Mouse (Mus musculus) adrenal gland, adult 18-20 months (tissue): ENCODE results near the gene Kansl1. TPM values are rescaled to one million over a fixed set of nuclear protein-coding genes. Genes with fewer than 3 reads are reported as not detected.

Experiments
- DNase-seq, 2 experiments: peaks; one replicate each; pipeline ENCODE4 v3.0.0; 2021 to 2022; ENCODE audit warnings: low spot score in 2 of 2
- total RNA-seq, 2 experiments: library from RNA; stranded (reverse); gene quantifications; 1 replicate in 1 of 2; 2 replicates in 1 of 2; pipeline ENCODE4 v1.2.3; 2021

Gene Kansl1
- total RNA-seq, 2 experiments from 2014 or later = 49.9 to 52.7 TPM

GRCm38 (mm10) chr11:104440521-104441474 lies 27.9 kb downstream of the Kansl1 start:
- DNase-seq = no peak

GRCm38 (mm10) chr11:104439703-104440102 lies 29.0 kb downstream of the Kansl1 start:
- DNase-seq = no peak

- DNase-seq = no peak
Observed at GRCm38 (mm10) chr11:104438450-104438849, 30.2 kb downstream of the Kansl1 start.

GRCm38 (mm10) chr11:104436394-104436954 lies 32.2 kb downstream of the Kansl1 start:
- no peak for DNase-seq

GRCm38 (mm10) chr11:104435753-104436152 lies 32.9 kb downstream of the Kansl1 start:
- no peak for DNase-seq

DNA sequence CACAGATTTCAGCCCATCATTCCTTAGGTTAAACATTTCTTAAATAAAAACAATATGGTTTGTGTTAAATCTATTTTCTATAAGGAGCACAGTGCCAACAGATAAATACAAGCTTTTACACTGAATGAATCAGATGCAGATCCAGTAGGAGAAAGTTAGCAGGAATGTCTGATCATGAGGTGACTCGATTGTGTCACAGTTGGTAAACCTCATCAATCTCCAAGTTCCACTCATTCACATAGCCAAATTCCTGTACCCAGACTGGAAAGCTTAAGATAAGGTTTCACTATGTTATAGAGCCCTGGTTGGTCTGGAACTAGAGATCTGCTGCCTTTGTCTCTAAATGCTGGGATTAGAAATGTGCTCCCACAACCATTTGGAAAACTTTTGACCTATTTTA lies 33.5 kb downstream of the Kansl1 start:
- no peak for DNase-seq

DNA sequence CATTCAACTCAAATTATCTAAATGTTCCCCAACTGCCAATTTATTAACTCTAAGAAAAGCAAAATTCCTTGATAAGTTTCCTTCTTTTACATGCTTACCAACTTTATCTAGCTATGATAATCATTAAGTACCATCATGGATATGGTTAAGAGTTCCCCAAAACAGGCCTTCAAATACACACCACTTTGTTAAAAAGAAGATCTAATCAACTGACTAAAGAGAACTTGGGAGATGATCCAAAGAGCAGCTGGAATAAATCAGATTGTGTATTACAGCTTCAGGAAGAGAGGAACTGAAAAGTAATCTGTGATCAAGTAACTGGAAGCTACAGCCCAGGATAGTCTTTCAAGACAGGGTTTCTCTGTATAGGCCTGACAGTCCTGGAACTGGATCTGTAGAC lies 36.4 kb downstream of the Kansl1 start:
- no peak for DNase-seq

GRCm38 (mm10) chr11:104431807-104432206 lies 36.9 kb downstream of the Kansl1 start:
- DNase-seq = no peak

- DNase-seq = peak in 1 of 2 experiments; percentile 41
Observed at GRCm38 (mm10) chr11:104424727-104425416, 43.8 kb downstream of the Kansl1 start.

- DNase-seq = no peak
Observed at GRCm38 (mm10) chr11:104412254-104412653, 56.4 kb downstream of the Kansl1 start.

GRCm38 (mm10) chr11:104407391-104407790 lies 61.3 kb downstream of the Kansl1 start:
- no peak for DNase-seq

DNA sequence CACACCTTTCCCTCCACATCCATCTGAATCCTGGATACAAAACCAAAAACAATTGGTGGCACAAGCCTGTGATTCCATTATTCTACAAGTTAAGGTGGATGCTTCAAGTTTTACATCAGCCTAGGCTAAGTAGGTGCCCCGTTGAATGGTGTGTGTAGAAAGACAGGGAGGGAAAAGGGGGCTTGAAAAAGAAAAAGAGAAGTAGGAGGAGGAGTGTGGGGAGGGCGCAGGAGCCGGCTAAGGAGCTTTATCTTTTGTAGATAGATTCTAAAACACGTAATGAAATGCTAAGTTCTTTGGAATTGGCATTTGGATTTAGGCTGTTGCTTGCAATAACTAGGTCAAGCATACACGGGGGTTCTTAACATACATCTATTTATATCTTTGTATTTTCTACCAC lies 67.7 kb downstream of the Kansl1 start:
- DNase-seq = no peak

GRCm38 (mm10) chr11:104399459-104400216 lies 69.0 kb downstream of the Kansl1 start:
- peak in 1 of 2 experiments; percentile 35 for DNase-seq

GRCm38 (mm10) chr11:104395648-104396047 lies 73.0 kb downstream of the Kansl1 start:
- no peak for DNase-seq

- DNase-seq = no peak
Observed at GRCm38 (mm10) chr11:104393196-104393595, 75.5 kb downstream of the Kansl1 start.

GRCm38 (mm10) chr11:104392153-104392552 lies 76.5 kb downstream of the Kansl1 start:
- DNase-seq = no peak

DNA sequence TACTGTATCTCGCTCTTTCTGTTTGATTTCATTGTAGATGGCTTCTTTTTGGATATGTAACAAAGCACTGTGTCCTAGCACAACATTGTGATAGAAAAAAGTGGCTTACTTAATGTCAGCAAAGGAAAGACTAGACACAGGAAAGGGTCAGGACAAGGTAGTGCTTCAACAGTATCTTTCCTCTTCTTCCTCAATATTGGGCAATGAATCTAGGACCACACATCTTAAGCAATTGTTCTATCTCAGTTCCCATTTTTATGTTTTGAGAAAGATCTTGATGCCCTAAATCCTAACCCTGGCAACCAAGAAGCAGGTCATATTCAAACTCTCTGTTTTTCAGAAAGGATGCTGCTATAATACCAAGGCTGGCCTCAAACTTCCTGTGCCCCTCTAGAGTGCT lies 81.4 kb downstream of the Kansl1 start:
- DNase-seq = no peak

DNA sequence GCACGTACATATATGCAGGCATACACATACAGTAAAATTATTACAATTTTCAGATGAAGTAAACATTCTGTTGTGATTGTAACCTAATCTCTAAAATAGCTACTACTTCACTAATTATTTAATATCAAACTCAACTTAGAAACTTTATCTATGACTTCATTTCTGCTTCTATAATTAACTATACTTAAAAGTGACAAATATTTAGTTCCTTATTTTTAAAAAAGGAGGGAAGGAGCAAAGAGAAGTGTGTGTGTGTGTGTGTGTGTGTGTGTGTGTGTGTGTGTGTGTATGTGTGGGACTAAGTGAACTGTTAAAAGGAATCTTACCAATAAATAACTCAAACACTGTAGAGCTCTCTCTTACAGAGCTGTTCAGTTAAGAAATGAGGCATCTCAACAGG lies 82.1 kb downstream of the Kansl1 start:
- DNase-seq = no peak

GRCm38 (mm10) chr11:104383167-104383810 lies 85.4 kb downstream of the Kansl1 start:
- no peak for DNase-seq

DNA sequence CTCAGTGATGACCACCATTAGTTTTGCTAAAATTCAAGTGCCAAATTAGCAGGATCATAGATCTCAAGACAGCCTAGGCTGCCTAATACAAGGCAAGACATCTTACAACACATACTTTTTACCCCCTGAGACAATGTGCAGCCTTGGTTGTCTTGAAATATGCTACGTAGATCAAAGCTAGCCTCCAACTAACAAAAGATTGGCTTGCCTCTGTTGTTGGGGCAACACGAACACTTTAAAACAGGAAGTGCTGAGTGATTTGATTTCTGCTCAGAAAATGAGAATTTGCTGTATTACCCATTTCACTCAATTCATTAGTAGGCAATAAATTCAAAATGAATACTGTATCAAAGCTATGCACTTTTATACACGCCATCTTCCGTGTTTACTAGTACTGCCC lies 86.8 kb downstream of the Kansl1 start:
- DNase-seq = no peak

- no peak for DNase-seq
Observed at GRCm38 (mm10) chr11:104379635-104380034, 89.0 kb downstream of the Kansl1 start.
